Mouse (Mus musculus) cerebellum, postnatal 14 days (tissue): ENCODE data around the gene Hjurp.

ENCODE experiments used
- DNase-seq, 2 experiments: peaks; one replicate each; pipeline ENCODE4 v3.0.0; 2021; ENCODE audit warnings: mixed read lengths in 2 of 2

Hjurp gene

GRCm38 (mm10) chr1:88277098-88277817, at the start of gene Hjurp, which contains the start of gene Trpm8:
Gene Hjurp (minus strand): TSS chr1:88277633.
Gene Trpm8 (plus strand): TSS chr1:88277661.
- peak; percentile 100 for DNase-seq

- DNase-seq = no peak
These were observed 45.7 kb upstream of the Hjurp start for GRCm38 (mm10) chr1:88323101-88323500.

DNA sequence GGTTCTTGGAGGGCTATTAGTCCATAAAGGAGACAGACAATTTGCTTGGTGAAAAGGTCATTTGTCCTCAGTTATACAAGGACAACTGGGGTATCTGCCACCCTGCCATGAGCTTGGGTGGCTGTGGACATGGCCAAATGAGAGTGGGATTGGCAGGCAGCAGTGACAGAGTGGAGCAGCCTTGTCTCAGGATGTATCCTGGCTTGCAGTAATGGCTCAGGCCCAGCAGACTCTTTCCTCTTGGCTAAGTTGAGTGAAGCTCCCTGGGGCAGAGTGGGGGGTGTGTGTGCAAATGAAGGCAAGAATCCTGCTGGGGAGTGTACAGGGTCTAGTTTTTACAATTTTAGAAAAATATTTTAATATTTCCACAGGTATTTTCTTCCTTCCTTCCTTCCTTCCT, 44.7 kb upstream of the Hjurp start:
- peak; percentile 54 to 59 for DNase-seq

DNA sequence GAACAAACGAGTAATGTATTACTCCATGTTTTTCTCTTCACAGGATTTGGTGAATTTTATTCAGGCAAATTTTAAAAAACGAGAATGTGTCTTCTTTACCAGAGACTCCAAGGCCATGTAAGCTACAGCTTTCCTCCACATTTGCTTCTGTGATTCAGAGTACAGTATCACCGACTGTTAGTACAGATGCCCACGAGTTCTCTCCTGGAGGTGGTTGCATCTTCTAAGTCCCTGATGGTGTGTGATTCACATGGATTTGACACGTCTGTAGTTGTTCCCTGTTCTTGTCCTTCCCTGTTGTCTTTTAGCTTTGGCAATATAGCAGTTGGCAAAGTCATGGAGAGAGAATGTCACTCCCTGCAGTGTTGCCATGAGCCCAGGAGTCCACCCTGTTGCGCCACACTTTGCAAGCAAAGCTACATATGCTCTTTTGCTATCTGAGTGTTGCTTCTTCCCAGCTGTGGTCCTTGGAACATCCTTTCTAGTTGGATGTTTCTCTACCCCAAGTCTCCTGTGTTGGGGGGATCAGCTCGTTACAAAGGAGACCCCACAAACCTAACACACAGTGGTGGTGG, 43.5 kb upstream of the Hjurp start:
- no peak for DNase-seq

DNA sequence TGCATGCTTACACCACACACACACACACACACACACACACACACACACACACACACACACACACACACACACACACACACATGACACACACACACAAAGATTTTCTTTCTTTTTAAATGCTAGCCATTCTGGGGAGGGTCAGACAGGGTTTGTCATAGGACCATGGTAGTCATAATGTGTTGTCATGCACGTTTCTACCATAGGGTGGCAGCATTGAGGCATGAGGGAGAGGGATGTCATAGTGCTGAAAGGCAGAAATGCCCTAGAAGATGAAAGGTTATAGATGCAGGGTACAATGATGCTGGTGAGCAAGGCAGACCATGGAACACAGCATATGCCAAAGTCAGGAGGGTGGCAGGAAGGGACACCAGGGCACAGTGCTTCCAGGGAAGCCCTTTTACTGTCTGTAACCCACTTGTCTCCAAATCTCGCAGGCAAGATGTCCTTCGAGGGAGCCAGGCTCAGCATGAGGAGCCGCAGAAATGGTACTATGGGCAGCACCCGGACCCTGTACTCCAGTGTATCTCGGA, 41.2 kb upstream of the Hjurp start:
- DNase-seq = peak; percentile 81 to 89

DNA sequence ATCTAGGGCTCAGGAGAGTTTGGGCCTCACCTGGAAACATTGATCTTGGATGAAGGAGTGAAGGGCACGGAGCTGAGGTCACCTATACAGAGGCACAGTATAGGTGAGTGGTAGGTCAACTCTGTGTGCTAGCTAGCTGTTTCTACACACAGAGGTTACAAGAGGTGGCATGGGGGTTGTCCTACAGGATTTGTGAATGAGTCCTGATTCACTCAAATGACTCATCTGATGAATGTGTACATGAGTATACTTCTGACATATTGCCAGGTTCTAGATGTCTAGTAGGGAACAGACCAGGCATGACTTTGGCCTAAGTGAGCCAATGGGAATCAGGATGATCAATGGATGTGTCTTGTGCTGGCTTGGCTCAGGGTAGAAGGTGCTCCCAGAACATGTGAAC, 39.8 kb upstream of the Hjurp start:
- no peak for DNase-seq

DNA sequence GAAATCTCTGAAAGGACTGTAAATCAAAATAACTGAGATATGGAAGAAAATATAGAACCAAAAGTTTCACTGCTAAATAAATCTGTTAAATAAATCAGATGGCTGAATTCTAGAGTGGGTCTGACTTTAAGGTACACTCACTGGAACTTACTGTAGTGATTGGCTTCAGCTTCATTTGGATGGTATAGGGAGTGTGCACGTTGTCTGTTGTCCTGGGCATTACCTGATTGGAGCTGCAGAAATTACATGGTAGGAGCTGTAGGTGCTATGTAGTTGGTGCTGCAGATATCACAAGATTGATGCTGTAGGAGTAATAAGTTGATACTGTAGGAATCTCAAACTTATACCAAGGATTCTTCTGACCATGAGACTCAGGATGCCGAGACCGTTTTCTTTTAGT, 32.9 kb upstream of the Hjurp start:
- DNase-seq = no peak

GRCm38 (mm10) chr1:88309905-88310304, 32.5 kb upstream of the Hjurp start:
- no peak for DNase-seq

- DNase-seq = no peak
These were observed 31.6 kb upstream of the Hjurp start for GRCm38 (mm10) chr1:88309020-88309419.

DNA sequence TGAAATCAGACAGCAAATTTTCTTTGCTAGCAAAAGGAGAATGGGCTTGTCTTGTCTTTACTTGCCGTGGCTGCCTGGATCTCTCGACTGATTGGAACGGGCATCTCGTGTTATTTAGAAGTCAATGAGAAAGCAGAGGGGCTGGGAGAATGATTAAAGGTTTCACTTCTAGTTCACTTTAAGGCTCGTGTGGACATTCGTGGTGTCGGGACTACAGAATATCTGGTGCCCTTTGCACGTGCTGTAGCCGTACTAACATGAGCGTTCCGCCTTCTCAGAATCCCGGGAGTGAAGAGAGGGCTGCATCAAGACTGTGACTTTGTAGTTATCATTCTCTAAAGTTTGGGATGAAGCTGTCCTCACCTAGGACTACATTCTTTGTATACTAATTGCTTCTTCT, 29.7 kb upstream of the Hjurp start:
- DNase-seq = no peak

DNA sequence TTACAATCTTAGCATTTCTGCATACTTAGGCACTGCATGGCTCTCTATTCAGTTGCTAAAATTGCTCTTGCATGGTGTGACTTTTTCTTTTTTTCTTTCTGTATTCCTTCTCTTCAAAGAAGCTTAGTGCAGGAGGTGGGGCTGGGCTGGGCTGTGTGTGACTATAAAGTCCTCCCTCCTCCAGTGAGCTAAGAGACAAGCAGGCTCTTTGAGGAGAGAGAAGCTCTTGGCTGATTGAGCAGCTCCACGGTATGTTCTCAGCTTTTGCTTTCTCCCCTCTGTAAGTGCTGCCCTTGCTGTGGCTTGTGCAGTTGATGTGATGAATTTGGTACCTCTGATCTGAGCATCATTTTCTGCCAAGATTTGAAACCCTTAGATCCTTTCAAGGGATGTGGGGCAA, 29.1 kb upstream of the Hjurp start:
- DNase-seq = no peak

GRCm38 (mm10) chr1:88305018-88305795, 27.8 kb upstream of the Hjurp start:
- DNase-seq = no peak

DNA sequence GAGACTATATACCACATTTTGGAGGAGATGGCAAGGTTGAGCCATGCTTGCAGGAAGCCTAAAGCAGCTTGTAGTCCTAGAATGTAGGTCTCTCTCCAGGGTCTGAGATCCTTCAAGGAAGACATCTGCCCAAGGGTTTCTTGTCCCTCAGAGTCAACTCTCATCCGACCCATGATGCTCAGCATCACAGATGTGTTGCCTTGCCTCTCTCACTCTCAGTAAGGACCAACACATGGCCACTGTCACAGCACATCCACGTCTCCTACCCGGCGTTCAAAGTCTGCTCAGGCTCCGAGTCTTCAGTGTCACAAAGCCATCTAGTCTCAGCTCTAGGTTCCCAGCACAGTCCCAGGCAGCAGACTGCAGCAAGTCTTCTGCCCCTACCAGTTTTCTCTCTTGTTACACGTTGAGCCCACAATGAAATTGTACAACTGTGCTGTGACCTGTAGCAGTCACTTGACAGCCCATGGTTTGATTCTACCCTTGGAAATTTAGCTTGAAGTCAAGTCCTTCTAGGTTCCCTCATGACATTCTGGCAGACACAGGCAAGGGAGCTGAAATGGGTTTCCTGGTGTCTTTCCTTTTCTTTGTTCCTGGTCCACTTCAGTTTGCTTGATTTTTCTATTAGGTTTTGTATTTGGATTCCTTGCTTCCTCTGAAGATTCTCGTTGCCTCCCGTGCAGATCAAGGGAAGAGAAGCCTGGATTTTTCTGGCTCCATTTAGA, 27.0 kb upstream of the Hjurp start:
- no peak for DNase-seq

DNA sequence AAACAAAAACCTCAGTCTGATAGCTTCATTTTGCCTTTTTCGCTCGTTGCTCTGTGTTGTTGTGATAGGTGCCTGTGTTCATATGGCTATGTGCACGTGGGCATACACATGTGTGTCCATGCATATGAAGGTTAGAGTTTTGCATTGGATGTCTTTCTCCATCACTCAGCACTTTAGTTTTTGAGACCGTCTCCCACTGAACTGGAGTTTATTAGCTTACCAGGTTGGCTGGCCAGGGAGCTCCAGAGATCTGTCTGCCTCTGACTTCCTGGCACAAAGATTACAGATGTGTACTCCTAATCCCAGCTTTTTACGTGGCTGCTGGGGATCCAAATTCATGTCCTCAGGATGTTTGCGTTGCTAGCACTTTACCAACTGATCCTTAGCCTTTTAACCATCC, 26.3 kb upstream of the Hjurp start:
- no peak for DNase-seq

- no peak for DNase-seq
These were observed 24.8 kb upstream of the Hjurp start for GRCm38 (mm10) chr1:88302057-88302740.

- DNase-seq = no peak
These were observed 23.9 kb upstream of the Hjurp start for GRCm38 (mm10) chr1:88301121-88302014.

DNA sequence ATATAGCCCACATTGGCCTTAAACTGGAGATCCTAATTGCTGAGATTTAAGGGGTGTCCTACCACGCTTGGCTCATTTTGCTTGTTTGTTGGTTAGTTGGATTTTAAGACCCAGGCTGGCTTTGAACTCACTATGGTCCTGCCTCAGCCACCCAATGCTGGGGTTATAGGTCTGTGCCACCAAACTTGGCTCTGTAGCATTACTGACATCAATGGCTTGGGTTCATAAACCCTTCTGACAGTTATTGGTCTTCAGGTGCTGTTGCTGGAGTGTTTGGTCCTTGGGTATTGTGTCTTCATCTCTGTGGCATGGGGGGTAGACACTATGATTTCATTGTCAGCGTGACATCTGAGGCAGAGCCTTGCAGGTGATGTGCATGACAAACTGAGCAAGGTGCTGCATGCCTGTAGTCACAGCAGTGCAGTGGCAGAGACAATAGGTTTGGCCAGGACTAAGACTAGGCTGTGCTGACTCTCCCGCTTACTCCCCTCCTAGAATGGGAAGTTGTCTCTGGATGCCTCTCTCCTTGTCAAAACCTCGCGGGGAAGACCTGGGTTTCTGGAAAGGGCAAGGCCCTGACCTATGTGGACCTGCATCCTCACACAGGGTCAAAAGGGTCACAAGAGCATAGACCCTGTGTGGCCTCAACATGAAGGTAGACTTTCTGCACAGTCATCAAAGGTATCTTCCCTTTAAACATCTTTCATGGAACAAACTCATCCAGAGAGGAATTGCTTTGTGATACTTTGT, 23.0 kb upstream of the Hjurp start:
- no peak for DNase-seq

DNA sequence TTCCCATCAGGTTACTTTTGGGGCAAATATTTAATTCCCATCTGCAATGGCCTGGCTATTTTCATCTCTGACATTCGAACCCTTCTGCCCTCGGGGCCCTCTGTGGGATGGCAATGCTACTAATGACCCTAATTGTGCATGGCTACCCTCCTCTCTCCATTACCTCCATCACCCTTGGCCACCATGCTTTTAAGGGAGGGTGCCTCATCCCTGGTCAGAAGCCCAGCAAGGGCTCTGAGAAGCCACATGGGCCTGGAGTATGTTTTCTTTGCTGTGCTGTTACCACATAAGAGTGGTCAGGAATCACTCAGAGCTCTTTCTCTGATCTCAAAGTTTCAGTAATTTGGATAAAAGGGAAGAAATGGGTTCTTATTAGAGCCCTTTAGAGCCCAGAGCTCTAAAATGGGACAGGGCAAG, 22.1 kb upstream of the Hjurp start:
- DNase-seq = no peak

DNA sequence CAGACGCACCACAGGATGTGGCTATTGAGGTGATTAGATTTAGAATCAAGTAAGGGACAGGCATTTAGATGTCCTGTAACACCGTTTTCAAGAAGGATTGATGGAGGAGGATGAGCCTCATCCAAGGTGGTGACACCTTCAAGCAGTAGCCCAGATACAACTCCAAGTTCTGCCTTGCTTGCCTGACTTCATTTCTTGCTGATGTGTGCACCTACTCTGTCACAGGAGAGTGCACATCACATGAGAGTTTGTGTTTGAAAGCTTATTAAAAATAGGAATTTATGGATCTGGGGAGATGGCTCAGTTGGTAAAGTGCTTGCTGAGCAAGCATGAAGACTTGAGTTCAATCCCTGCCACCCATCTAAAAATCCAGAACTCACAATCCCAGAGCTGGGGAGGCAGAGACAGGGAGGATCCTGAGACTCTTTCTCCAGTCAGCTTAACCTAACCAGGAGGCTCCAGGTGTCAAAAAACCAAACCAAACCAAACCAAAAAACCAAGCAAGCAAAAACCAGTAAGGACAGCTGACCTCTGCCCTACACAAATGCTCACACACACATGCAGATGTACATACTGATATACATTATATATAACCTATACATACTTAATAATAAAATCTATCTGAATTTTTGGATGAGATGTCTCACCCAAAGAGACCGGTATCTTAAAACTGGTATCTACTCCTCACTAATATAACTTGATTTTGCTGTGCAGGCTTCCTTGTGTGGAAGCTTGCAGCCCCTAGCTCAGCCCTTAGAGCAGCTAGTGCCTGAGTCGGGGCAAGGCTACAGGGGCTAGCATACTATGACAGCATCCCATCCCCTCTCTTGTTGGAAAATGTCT, 21.5 kb upstream of the Hjurp start:
- no peak for DNase-seq
